Mouse (Mus musculus): ENCODE results near the gene Mrps27.
A peak's percentile ranks its signal among the peaks of the same experiment; 100 is the strongest.

Mrps27 gene

GRCm38 (mm10) chr13:99391417-99391816, 46.8 kb downstream of the Mrps27 start:
- DNase-seq: peak; percentile 43 to 62

- no peak for DNase-seq
Observed at GRCm38 (mm10) chr13:99393128-99393527, 48.5 kb downstream of the Mrps27 start.

DNA sequence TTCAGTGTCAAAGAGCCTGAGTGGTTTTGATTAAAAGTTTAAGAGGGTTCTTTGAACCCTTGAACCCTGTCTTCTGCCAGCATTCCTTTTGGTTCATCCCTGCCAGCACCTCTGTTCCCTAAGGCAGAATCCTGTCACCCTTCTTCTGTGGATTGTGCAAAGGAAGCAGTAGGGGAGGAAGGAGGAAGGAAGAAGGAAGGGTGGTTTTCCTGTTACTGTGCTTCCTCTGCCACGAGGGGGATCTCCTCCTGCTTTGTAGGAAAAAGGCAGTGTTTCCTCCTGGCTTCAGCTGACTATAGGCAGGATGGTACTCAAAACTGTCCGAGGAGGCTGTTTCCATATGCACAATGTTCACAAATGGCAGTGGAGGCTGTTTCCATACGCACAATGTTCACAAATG, 50.1 kb downstream of the Mrps27 start:
- DNase-seq: no peak

DNA sequence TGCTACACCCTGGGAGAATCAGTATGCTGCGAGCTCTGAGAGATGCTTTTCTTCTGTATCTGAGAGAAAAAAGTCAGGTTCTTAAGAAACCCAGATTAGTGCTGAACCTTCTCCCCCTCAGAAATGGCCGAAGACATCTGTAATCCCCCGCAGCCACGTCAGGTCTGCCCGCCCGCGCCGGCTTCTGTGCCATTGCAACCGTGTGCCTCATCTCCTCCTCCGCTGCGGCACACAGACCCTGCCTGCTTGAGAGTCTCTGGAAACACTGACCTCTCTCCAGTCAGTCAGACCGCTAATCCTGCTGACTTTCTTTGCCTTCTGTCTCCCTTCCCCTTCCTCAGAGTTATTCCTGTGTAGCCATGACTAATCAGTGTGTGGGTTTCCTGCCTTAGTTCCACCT, 50.9 kb downstream of the Mrps27 start:
- DNase-seq: no peak

DNA sequence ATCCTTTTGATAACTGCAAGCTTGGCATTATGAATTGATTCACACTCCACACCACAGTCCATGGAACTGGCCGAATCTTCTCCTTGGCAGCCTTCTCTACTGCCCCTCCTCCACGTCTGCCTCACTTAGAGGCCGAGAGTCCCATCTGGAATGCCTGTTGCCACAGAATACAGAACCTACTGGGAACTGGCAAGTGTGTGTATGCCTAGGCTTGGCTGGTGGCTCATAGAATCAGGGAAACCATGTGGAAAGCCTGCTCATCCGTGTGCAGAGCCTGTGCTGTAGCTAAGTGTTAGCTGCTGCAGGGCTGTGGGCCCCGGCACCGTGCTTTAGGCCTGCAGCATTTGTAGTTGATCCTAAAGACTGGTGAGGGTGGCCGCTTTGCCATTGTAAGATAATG, 52.6 kb downstream of the Mrps27 start:
- DNase-seq: no peak

DNA sequence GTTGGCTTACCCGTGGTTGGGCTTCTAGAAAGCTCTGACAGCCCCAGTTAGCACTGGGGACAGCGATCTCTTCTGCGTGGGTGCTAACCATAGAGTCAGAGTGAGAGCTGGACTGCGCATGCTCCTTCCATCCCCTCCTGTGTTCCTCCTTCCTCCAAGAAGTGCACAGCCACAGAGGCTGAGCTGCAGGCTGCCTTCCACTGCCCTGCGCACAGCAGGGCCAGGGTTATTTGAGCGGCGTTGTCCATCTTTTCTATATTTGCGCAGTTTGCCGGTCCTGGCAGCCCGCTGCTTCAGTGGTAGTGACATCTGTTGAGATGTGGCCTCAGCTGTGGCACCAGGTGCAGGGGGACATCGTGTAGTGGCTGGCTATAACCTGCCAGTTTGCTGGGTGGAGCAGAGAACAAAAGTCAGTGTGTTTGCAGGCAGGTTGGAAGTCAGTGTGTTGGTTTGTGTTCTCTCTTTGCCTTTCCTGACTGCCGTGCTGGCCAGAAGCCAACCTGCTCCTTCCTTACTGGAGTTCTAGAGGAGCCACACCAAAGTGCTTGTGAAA, 53.6 kb downstream of the Mrps27 start:
- peak; percentile 71 to 79 for DNase-seq

GRCm38 (mm10) chr13:99399373-99399772, 54.8 kb downstream of the Mrps27 start:
- DNase-seq: no peak

DNA sequence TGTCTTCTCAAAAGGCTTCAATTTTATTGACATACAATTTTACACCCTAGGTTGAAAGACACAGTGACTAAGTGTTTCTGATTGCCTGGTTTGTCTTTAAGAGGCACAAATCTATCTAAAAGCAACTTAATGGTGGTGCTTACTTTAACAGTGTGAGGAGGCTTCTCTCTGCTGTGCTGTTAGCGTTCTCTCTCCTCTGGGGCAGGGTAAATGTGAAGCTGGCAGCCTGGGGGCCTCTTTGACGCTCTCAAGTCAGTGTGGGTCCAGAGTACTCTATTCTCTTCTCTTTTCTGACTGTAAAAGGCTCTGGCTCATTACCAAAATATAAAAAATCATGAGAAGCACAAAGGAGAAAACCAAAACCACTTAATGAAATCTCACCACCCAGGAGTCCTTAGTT, 64.6 kb downstream of the Mrps27 start:
- no peak for DNase-seq

GRCm38 (mm10) chr13:99410611-99411515, 66.3 kb downstream of the Mrps27 start:
- no peak for DNase-seq

DNA sequence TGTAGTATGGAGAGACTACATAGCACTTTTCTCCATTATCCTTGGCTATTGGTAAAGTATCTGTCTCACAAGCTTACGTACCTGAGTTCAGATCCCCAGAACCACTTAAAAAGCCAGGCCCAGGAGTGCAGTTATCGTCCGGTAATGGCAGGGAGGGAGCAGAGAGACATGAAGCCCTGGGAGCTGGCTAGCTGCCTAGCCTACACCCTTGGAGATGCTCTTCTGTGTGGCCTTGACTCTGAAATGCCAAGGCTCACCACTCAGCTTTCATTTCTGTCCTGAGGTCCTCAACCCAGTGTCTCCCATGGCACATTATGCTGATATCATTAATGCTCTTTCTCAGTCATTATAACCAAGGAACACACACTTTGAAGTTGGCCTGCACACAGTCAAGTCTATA, 67.2 kb downstream of the Mrps27 start:
- no peak for DNase-seq

- peak; percentile 47 to 77 for DNase-seq
Observed at GRCm38 (mm10) chr13:99412477-99413080, 68.0 kb downstream of the Mrps27 start.

DNA sequence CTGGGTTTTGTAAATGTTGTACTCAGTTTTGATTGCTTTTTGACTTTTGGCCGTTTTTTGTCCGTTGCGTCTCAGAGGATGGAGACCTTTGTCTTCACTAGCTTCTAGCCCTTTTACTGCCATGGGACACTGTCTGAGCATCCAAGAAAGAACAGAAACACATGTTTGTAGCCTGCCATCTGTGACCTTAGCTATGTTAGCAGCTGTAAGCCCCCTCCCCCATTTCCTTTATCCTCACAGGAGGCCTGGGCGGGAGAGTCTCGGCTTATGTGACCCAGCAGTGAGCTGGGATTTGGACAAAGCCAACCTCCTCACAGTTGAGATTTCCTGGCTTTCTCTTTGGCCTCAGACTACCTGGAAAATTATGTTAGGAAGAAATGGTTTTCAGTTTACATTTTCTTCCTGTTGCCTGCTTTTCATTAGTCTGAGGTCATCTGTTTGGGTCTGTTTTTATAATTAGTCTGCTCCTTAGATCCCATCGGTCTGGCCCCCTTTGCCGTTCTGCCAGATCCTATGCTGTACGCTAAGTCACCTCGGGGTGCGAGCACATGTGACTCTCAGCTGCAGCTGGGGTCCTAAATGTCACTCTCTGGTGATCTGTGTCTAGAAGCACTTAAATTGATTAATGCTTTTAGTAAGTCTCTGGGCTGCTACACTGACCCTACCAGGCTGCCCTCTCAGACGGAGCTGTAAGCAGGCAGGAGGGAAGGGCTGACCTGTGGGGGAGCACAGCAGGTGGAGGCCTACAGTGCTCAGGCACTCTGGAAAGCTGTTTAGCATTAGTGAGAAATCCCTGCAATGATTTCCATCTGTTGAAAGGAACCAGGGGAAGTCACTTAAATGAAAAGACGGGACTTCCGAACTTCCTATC, 69.1 kb downstream of the Mrps27 start:
- DNase-seq: no peak

- no peak for DNase-seq
Observed at GRCm38 (mm10) chr13:99414352-99414742, 69.8 kb downstream of the Mrps27 start.

DNA sequence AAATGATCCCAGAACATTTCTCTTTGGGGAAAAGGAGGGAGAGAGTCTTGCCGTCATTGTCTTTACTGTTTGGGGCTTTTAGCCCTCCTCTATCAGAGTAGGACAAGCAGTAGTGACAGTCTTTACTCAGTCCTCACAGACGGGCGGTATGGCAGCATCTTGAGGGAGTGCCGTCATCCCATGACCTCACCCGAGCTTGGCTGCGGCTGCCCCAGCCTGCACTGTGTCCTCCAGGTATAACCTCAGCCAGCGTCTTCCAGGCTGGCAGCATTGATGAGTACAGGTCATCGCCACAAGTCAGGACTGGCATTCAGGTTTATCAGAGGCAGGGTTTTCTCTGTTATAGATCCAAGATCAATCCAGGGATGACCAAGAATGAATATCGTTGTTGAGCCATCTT, 72.0 kb downstream of the Mrps27 start:
- DNase-seq: no peak

DNA sequence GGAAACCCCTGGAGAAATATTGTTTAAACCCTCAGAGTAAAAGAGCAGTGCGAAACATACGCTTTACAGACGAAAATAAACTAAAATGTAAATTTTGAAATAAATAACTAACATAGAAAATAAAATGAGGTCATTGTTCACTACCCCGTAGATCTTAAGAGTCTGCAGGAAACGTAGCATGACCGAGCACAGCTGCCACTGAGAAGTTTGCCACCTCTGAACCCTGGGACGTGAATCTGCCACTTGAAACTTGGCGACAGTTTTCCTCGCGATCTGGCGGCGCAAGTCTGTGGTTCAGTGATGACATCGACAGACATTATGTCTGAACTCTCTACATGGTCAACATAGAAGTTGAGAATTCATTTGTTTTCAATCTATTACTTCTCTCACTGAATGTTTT, 79.0 kb downstream of the Mrps27 start:
- peak in 1 of 2 experiments; percentile 40 for DNase-seq

DNA sequence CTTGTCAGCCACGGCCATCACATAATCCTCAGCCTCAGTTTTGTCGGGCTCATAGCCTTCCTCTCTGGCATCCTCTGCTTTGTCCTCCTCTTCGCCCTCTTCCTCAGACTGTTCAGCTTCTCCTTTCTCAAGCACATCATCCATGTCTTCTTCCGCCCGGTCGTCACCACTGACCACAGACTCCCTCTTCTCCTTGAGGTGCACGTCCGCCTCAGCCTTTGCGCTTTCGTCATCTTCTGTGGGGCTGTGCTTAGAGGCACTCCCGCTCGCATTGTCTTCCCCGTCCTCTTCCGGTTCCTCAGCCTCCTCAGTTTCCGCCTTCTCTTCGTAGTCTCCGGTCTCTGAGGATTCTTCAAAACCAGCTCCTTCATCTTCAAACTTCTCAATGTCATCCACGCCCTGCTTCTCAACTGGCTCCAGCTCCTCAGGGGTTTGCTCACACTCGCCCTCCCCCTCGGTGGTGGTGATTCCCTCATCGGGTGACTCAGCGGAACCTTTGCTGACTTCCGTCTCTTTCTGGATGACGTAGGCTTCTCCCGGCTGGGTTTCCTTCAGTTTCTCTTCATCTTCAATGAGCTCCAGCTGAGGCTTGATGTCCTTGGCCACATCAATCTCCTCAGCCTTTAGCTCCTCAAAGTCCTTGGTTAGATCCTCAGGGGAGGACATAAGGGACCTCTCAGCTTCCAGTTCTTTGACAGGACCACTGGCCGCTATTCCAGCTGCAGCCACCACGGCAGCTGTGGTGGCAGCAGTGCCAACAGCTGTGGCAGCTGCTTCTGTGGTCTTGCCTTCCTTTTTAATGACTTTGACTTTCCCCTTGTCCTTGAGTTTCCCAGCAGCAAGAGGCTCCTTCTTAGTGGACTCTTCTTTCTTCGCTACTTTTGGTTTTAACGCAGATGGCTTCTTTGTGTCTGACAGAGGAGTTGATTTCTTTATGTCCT, 88.8 kb downstream of the Mrps27 start:
- no peak for DNase-seq

DNA sequence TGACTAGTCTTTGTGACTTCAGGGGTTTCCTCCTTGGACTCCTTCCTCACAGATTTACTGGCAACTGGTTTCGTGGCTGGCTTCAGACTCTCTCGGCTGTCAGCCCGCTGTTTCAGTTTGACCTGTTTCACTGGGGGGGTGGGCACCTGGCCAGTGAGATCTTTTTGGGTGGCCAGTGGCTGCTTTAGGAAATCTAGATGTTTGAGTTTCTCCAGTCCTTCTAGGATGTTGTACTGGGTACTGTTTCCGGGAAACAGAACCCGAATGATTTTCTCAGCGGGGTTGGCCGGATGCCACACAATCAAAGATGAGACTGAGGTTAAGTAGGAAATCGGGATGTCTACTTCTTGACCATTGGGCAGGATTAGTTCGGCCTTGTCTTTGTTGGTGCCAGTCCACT, 89.9 kb downstream of the Mrps27 start:
- DNase-seq: no peak

DNA sequence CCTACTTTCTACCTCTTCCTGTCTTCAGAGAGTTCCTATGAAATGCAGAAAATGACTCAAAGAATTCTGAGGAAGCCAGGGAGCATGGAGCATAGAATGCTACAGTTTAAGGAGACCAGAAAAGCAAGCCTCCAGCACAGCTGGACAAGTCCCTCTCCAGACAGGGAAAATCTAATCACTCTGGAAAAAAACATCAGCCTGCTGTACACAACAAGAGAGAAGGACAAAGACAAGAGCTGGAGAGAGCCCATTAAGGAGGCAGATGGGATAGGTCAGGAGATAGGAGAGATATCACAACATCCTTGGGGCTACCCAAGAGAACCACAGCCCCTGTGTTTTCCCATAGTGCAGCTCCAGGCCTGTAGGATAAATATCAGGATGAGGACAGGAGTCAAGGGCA, 92.5 kb downstream of the Mrps27 start:
- DNase-seq: no peak

DNA sequence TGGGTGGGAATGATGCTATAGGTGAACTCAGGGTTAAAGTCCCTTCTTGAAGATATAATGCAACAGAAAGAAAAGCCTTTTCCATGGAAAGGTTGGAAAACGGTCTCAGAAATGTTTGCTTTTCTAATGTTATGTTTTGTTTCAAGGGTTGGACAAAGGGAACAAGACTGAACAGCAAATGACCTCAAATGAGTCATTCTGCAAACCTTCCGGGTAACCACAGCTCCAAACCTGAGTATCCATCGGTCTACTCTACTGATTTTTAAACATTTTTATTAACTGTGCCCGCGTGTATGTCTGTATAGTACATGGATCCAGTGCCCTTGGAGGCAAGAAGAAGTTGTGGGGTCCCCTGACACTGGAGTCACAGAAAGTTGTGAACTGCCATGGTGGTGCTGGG, 94.8 kb downstream of the Mrps27 start:
- DNase-seq: no peak

- DNase-seq: no peak
Observed at GRCm38 (mm10) chr13:99440228-99440627, 95.6 kb downstream of the Mrps27 start.

- DNase-seq: no peak
Observed at GRCm38 (mm10) chr13:99441700-99442433, 97.3 kb downstream of the Mrps27 start.
